Mouse (Mus musculus) liver, postnatal 0 days (tissue): Measurements from ENCODE around the gene Tcte1.

Source experiments
- CTCF ChIP-seq: sonication (generic); IDR thresholded peaks from 2 replicates; pipeline ENCODE4 v1.5.1; 2016; ENCODE audit warnings: antibody characterized with exemption, low read depth
- EP300 ChIP-seq: IDR thresholded peaks from 2 replicates; pipeline ENCODE4 v1.6.1; 2016; ENCODE audit warnings: antibody characterized with exemption, low read depth, mild to moderate bottlenecking

DNA sequence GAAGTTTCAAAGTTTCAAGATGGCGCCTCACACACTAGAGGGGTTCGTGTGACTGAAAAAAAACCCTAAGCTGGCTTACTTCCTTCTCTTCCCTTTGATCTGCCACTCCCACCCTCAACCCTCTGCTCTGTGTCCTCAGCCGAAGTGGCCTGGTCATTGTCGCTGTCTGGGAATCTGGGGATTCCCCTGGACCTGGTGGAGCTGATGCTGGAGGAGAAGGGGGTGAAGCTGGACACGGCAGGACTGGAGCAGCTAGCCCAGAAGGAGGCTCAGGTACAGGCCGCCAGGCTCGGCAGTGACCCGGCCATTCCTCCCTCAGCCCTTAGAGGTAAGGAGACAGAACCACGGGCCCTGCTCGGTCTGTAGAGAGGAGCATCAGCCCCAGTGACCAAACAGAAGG, 7.4 kb upstream of the Tcte1 start:
- no peak for TF ChIP-seq CTCF
- TF ChIP-seq EP300 = no peak
